Mouse (Mus musculus) bone marrow macrophage, adult 2 months (primary cell): ENCODE data around the gene Fkbp8. TPM values are rescaled to one million over a fixed set of nuclear protein-coding genes. Genes with fewer than 3 reads are reported as not detected.

Experiments
- H3K27ac ChIP-seq: 2 replicates; pipeline ENCODE4 v1.5.1; 2012; ENCODE audit warnings: low read depth, low read length; ENCODE audit not compliant: insufficient read depth
- H3K4me1 ChIP-seq: 2 replicates; pipeline ENCODE4 v1.6.1; 2012; ENCODE audit warnings: low read length; ENCODE audit not compliant: control insufficient read depth, insufficient read depth
- H3K4me3 ChIP-seq: 2 replicates; pipeline ENCODE4 v1.5.1; 2012; ENCODE audit warnings: mild to moderate bottlenecking, low read length, moderate library complexity; ENCODE audit not compliant: insufficient read depth
- CTCF ChIP-seq: IDR thresholded peaks from 2 replicates; pipeline ENCODE4 v1.5.1; 2012; ENCODE audit warnings: low read depth, mild to moderate bottlenecking, low read length, moderate library complexity
- POLR2A ChIP-seq: IDR thresholded peaks from 2 replicates; pipeline ENCODE4 v1.6.1; 2012; ENCODE audit warnings: mild to moderate bottlenecking, low read depth, low read length, borderline replicate concordance
- polyA plus RNA-seq: library from polyadenylated mRNA; stranded (reverse); fragments of >200 nt; gene quantifications from 2 replicates; pipeline ENCODE4 v1.2.4, GENCODE M21; 2012; ENCODE audit not compliant: missing spikeins, insufficient read depth, insufficient read length

Gene Fkbp8
- polyA plus RNA-seq, 1 experiment = 163 TPM

DNA sequence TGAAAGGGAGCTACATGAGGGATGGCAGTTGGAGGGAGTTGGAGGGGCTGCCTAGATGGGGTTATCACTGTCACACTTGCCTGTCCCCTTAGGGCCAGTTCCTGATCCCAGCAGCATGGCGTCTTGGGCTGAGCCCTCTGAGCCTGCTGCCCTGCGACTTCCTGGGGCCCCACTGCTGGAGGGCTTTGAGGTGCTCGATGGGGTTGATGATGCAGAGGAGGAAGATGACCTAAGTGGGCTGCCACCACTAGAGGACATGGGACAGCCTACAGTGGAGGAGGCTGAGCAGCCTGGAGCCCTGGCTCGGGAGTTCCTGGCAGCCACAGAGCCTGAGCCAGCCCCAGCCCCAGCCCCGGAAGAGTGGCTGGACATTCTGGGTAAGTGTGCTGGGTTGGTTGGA is 1.8 kb downstream of the Fkbp8 start:
- no peak for TF ChIP-seq CTCF
- TF ChIP-seq POLR2A = no peak
- H3K27ac ChIP-seq = peak overlapping the region; percentile 44
- peaks cover 16% of the 10 kb centered on the region for H3K4me1 ChIP-seq
- peak overlapping the region; percentile 73 for H3K4me3 ChIP-seq

- peak overlapping the region; percentile 40 for H3K27ac ChIP-seq
- TF ChIP-seq POLR2A = no peak
- H3K4me3 ChIP-seq = peak overlapping the region; percentile 73
- H3K4me1 ChIP-seq = peaks cover 16% of the 10 kb centered on the region
Measured at GRCm38 (mm10) chr8:70529741-70530161, 2.2 kb downstream of the Fkbp8 start.

DNA sequence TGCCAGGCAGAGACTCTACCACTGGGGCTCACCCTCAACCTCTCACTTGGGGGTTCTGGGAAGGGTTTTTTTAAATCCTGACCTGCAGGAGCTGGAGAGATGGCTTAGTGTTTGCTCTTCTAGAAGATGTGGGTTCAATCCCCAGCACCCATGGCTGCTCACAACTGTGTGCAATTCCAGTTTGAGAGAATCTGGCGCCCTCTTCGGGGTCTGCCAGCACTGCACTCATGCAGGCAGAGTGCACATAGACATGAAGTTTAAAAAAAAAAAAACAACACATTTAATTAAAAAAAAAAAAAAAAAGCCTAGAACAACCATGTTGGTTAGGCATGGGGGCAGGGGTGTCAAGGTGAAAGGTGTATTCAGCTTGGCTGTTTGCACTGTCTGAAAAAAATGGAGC is 2.8 kb downstream of the Fkbp8 start:
- Histone ChIP-seq H3K4me3 (no peak overlapping the region), H3K4me1 (peaks cover 16% of the 10 kb centered on the region), H3K27ac (no peak overlapping the region)
- TF ChIP-seq POLR2A = no peak
- TF ChIP-seq CTCF = no peak; the same call in 1 of the 2 replicates

DNA sequence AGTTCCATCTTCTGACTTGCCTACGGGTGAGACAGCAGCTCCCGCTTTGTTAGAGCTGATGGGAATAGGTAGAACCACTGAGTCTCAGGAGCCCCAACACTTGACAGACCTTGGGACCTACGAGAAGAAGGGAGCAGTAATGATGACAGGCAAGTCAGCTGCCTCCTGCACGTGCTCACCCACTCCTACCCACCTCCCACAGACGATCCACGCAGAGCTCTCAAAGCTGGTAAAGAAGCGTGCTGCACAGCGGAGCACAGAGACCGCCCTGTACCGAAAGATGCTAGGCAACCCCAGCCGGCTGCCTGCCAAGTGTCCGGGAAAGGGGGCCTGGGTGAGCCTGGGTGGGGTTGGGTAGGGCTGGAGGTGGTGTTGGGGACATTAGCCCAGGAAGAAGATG is 6.8 kb downstream of the Fkbp8 start:
- Histone ChIP-seq H3K27ac (no peak overlapping the region), H3K4me1 (peaks cover 14% of the 10 kb centered on the region), H3K4me3 (no peak overlapping the region)
- TF ChIP-seq POLR2A = no peak
- no peak for TF ChIP-seq CTCF

- no peak overlapping the region for H3K4me3 ChIP-seq
- TF ChIP-seq POLR2A (no peak), CTCF (no peak)
- H3K27ac ChIP-seq = no peak overlapping the region
- H3K4me1 ChIP-seq = peaks cover 7% of the 10 kb centered on the region
Measured at GRCm38 (mm10) chr8:70535221-70535620, 7.7 kb downstream of the Fkbp8 start.

DNA sequence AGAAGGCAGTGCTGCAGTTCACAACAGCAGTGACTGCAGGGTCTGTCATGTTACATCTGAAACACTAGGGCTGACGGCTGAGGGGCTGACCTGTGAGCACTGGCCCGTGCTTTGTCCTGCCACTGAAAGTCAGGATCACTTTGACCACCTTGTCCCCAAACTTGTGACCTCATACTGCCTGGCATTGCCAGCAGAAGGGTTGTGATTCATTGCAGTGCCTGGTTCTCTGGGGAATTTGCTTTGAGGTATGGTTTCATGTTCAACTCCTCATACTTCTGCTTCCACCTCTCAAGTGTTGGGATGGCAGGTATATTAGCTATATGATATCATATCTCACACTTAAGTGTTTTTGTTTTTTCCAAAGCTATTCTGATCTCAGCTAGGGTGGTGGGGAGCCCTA is 8.2 kb downstream of the Fkbp8 start:
- no peak overlapping the region for H3K4me3 ChIP-seq
- H3K4me1 ChIP-seq = peaks cover 7% of the 10 kb centered on the region
- H3K27ac ChIP-seq = no peak overlapping the region
- TF ChIP-seq POLR2A (no peak), CTCF (no peak)

GRCm38 (mm10) chr8:70538024-70538579 is 10.6 kb downstream of the Fkbp8 start:
- peak overlapping the region; percentile 54 for H3K27ac ChIP-seq
- H3K4me1 ChIP-seq = peaks cover 26% of the 10 kb centered on the region
- peak overlapping the region; percentile 60 for H3K4me3 ChIP-seq
- TF ChIP-seq CTCF = no peak

- peaks cover 32% of the 10 kb centered on the region for H3K4me1 ChIP-seq
- TF ChIP-seq CTCF (no peak), POLR2A (no peak)
Measured at GRCm38 (mm10) chr8:70538633-70539076, 11.1 kb downstream of the Fkbp8 start.

DNA sequence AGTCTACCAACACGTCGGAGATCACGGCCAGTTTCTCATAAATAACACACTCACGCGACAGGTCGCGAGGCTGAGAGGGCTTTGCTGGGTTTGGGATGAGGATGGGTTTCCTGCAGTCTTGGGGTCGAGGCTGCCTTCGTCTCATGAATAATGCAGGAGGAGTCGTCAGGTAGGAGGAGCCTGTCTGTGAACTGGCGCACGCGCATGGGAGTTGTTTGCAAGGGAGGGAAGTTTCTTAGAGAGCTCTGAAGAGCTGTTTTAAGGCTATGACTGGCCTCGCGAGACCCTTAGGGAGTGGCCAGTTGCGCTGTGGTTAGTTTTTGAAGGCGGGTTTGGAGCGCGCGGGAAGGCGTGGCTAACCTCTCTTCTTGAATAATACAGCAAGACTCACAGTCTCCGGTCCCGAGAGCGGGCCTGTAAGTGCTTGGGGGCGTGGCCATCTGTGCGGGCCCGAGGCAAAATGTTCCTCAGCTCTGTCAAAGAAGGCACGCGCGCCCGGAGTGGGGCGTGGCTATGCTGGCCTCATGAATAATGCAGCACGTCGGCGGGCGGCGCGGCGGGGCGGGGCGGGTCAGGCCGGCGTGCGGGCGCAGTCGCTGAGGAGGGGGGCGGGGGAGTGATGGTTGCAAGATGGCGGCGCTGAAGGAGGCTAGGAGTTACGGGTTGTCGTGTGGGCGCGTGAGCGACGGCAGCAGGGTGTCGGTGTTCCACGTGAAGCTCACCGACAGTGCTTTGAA is 11.7 kb downstream of the Fkbp8 start, which contains the start of gene Ell:
Gene Ell (plus strand): TSS at position 381 of the 737 bp plus-strand sequence.
- Histone ChIP-seq H3K4me1 (peaks cover 35% of the 10 kb centered on the region), H3K27ac (peak within 1 kb of the TSS; percentile 90), H3K4me3 (peak within 1 kb of the TSS; percentile 81)
- TF ChIP-seq CTCF (no peak), POLR2A (0 out of 2 replicates have a peak, but pooled peaks have one; percentile 50)

More at GRCm38 (mm10) chr8:70538633-70539076, 11.1 kb downstream of the Fkbp8 start:
- Histone ChIP-seq H3K27ac (peak overlapping the region; percentile 90), H3K4me3 (peak overlapping the region; percentile 81)

- Histone ChIP-seq H3K27ac (peak overlapping the region; percentile 61), H3K4me3 (peak overlapping the region; percentile 71), H3K4me1 (peaks cover 44% of the 10 kb centered on the region)
- TF ChIP-seq CTCF (no peak), POLR2A (no peak)
Measured at GRCm38 (mm10) chr8:70540013-70540506, 12.5 kb downstream of the Fkbp8 start.
